Comparison of ENCODE assay signal across 21 mouse cellular contexts in genomic region chr9:22340331-22340730, GRCm38 (mm10).
"Had no signal": no experiment of that assay in that cellular context is flagged by ENCODE, and none has a peak within 500 bp of the region (broad histone marks: within the 10 kb centered on the region; RNA-seq: fewer than 3 reads in every experiment).

No protein-coding gene starts in this region.

- ATAC-seq: liver, embryonic 12.5 days; lung, postnatal 0 days; midbrain, embryonic 13.5 days; midbrain, embryonic 15.5 days had no signal

- H3K36me3 ChIP-seq: midbrain, embryonic 15.5 days; neural tube, embryonic 15.5 days had no signal

- H3K4me2 ChIP-seq: liver, embryonic 12.5 days; lung, embryonic 15.5 days; midbrain, embryonic 11.5 days; midbrain, embryonic 13.5 days; midbrain, embryonic 15.5 days; neural tube, embryonic 13.5 days; neural tube, embryonic 15.5 days; stomach, embryonic 15.5 days had no signal

- H3K4me3 ChIP-seq: liver, embryonic 12.5 days; lung, embryonic 15.5 days; megakaryocyte, embryonic 14.5 days; midbrain, embryonic 13.5 days; midbrain, embryonic 15.5 days; neural tube, embryonic 13.5 days; neural tube, embryonic 15.5 days; stomach, embryonic 15.5 days had no signal

- H3K9ac ChIP-seq: liver, embryonic 12.5 days; liver, embryonic 14.5 days; lung, embryonic 15.5 days; midbrain, embryonic 13.5 days; midbrain, embryonic 15.5 days; neural tube, embryonic 13.5 days; neural tube, embryonic 15.5 days; stomach, embryonic 15.5 days had no signal

- H3K27me3 ChIP-seq: liver, embryonic 12.5 days; lung, embryonic 15.5 days; megakaryocyte, embryonic 14.5 days; midbrain, embryonic 13.5 days; midbrain, embryonic 15.5 days; neural tube, embryonic 13.5 days; neural tube, embryonic 15.5 days; stomach, embryonic 15.5 days had no signal

- H3K4me1 ChIP-seq: liver, embryonic 12.5 days; lung, embryonic 15.5 days; megakaryocyte, embryonic 14.5 days; midbrain, embryonic 13.5 days; midbrain, embryonic 15.5 days; neural tube, embryonic 13.5 days; neural tube, embryonic 15.5 days; stomach, embryonic 15.5 days had no signal

- DNase-seq: lung, adult 2 months; lung, postnatal 14 days; lung, postnatal 36 days; retina, postnatal 1 day; right cerebral cortex, adult 18-20 months; right cerebral cortex, postnatal 25 days; thymus, adult 18-20 months; thymus, postnatal 25 days; thymus, postnatal 4 days had no signal

- H3K27ac ChIP-seq: liver, embryonic 12.5 days; liver, embryonic 14.5 days; lung, embryonic 15.5 days; macrophage; midbrain, embryonic 13.5 days; midbrain, embryonic 15.5 days; neural tube, embryonic 13.5 days; neural tube, embryonic 15.5 days; stomach, embryonic 15.5 days had no signal

- H3K9me3 ChIP-seq: liver, embryonic 12.5 days; lung, embryonic 15.5 days; megakaryocyte, embryonic 14.5 days; midbrain, embryonic 13.5 days; midbrain, embryonic 15.5 days; neural tube, embryonic 13.5 days; neural tube, embryonic 15.5 days; stomach, embryonic 15.5 days had no signal
